Mouse (Mus musculus) v-Abl transformed pro-B cells (cell line): ENCODE results near the gene Arhgap44.

ENCODE experiments used
- in situ Hi-C, 2 experiments: fragments of 400-800 bp; cut with MboI; formaldehyde crosslinking; loops; one replicate each; pipeline ENCODE4 v1.15.1; 2025; ENCODE audit not compliant: unreplicated experiment in 2 of 2

The Arhgap44 gene

GRCm38 (mm10) chr11:65090386-65090785 lies 72.4 kb downstream of the Arhgap44 start:
- in situ Hi-C loops: no loop called here

GRCm38 (mm10) chr11:65089982-65090381 lies 72.8 kb downstream of the Arhgap44 start:
- in situ Hi-C loops: no loop called here

GRCm38 (mm10) chr11:65089282-65089681 lies 73.5 kb downstream of the Arhgap44 start:
- in situ Hi-C loops: no loop called here

- in situ Hi-C loops: no loop called here
Observed at GRCm38 (mm10) chr11:65088451-65089222, 74.1 kb downstream of the Arhgap44 start.

- in situ Hi-C loops: no loop called here
Observed at GRCm38 (mm10) chr11:65080761-65081160, 82.0 kb downstream of the Arhgap44 start.

GRCm38 (mm10) chr11:65080274-65080673 lies 82.5 kb downstream of the Arhgap44 start:
- in situ Hi-C loops: no loop called here

- in situ Hi-C loops: no loop called here
Observed at GRCm38 (mm10) chr11:65069609-65070008, 93.2 kb downstream of the Arhgap44 start.

GRCm38 (mm10) chr11:65069051-65069450 lies 93.7 kb downstream of the Arhgap44 start:
- in situ Hi-C loops: no loop called here

- in situ Hi-C loops: no loop called here
Observed at GRCm38 (mm10) chr11:65065201-65065600, 97.6 kb downstream of the Arhgap44 start.

- in situ Hi-C loops: no loop called here
Observed at GRCm38 (mm10) chr11:65061437-65061836, 101.3 kb downstream of the Arhgap44 start.

- in situ Hi-C loops: no loop called here
Observed at GRCm38 (mm10) chr11:65059531-65059930, 103.2 kb downstream of the Arhgap44 start.

GRCm38 (mm10) chr11:65058224-65058908 lies 104.4 kb downstream of the Arhgap44 start:
- in situ Hi-C loops: no loop called here

GRCm38 (mm10) chr11:65055596-65055995 lies 107.2 kb downstream of the Arhgap44 start:
- in situ Hi-C loops: no loop called here

GRCm38 (mm10) chr11:65054216-65054615 lies 108.5 kb downstream of the Arhgap44 start:
- in situ Hi-C loops: no loop called here

GRCm38 (mm10) chr11:65050819-65051218 lies 111.9 kb downstream of the Arhgap44 start:
- in situ Hi-C loops: no loop called here

GRCm38 (mm10) chr11:65049090-65049489 lies 113.7 kb downstream of the Arhgap44 start:
- in situ Hi-C loops: no loop called here

GRCm38 (mm10) chr11:65040556-65040955 lies 122.2 kb downstream of the Arhgap44 start:
- in situ Hi-C loops: no loop called here

GRCm38 (mm10) chr11:65039517-65040095 lies 123.2 kb downstream of the Arhgap44 start:
- in situ Hi-C loops: no loop called here

GRCm38 (mm10) chr11:65038996-65039395 lies 123.8 kb downstream of the Arhgap44 start:
- in situ Hi-C loops: no loop called here

- in situ Hi-C loops: no loop called here
Observed at GRCm38 (mm10) chr11:65032221-65032620, 130.5 kb downstream of the Arhgap44 start.

- in situ Hi-C loops: no loop called here
Observed at GRCm38 (mm10) chr11:65030201-65030600, 132.6 kb downstream of the Arhgap44 start.

- in situ Hi-C loops: no loop called here
Observed at GRCm38 (mm10) chr11:65028049-65028448, 134.7 kb downstream of the Arhgap44 start.
